Mouse (Mus musculus) CH12.LX (cell line): Measurements from ENCODE around the gene E2f3. TPM values are rescaled to one million over a fixed set of nuclear protein-coding genes. Genes with fewer than 3 reads are reported as not detected.

Experiments used
- DNase-seq: peaks from one replicate; pipeline ENCODE4 v3.0.0-alpha.2; 2013; ENCODE audit errors: extremely low read depth
- H3K27ac ChIP-seq: 2 replicates; pipeline ENCODE4 v1.5.1; 2012; ENCODE audit warnings: low read depth, mild to moderate bottlenecking, control low read depth, moderate library complexity; ENCODE audit not compliant: insufficient read depth
- H3K27me3 ChIP-seq: replicated peaks from 2 replicates; pipeline ENCODE3; 2012; ENCODE audit warnings: inconsistent platforms
- H3K36me3 ChIP-seq, 2 experiments: replicated peaks in 1 of 2; 2 replicates each; pipeline versions ENCODE3 to v1.6.1; 2012; ENCODE audit warnings: inconsistent platforms in 1 of 2, low read length in 1 of 2, mild to moderate bottlenecking in 1 of 2, mixed read lengths in 1 of 2, moderate library complexity in 1 of 2; ENCODE audit not compliant: control insufficient read depth in 1 of 2, insufficient read depth in 1 of 2
- H3K4me1 ChIP-seq, 2 experiments: 2 replicates each; pipeline ENCODE4 v1.6.1; 2012; ENCODE audit warnings: inconsistent platforms in 1 of 2, moderate library complexity in 1 of 2; ENCODE audit not compliant: insufficient read depth in 2 of 2, control insufficient read depth in 1 of 2
- H3K4me2 ChIP-seq: 2 replicates; pipeline ENCODE4 v1.6.1; 2012; ENCODE audit warnings: low read depth, mild to moderate bottlenecking, control low read depth; ENCODE audit not compliant: poor library complexity, insufficient read depth, severe bottlenecking
- H3K4me3 ChIP-seq, 3 experiments: fragments of 150-350 bp in 1 of 3; sonication (generic) in 1 of 3; replicated peaks in 1 of 3; 2 replicates each; pipeline versions ENCODE3 to v1.5.1; 2011 to 2012; ENCODE audit warnings: low read depth in 2 of 3, low read length in 2 of 3, mild to moderate bottlenecking in 2 of 3, moderate library complexity in 2 of 3, control low read depth in 1 of 3, improper control_type of control experiment in 1 of 3, inconsistent platforms in 1 of 3, mixed read lengths in 1 of 3; ENCODE audit not compliant: poor library complexity in 1 of 3
- H3K79me2 ChIP-seq: replicated peaks from 2 replicates; pipeline ENCODE4 v1.6.1; 2012; ENCODE audit warnings: mild to moderate bottlenecking, moderate library complexity; ENCODE audit not compliant: control insufficient read depth, poor library complexity, insufficient read depth, severe bottlenecking; ENCODE audit errors: extremely low read depth
- H3K9ac ChIP-seq: 2 replicates; pipeline ENCODE4 v1.6.1; 2012; ENCODE audit warnings: low read depth, mild to moderate bottlenecking, control low read depth, moderate library complexity; ENCODE audit not compliant: insufficient read depth
- H3K9me3 ChIP-seq: replicated peaks from 2 replicates; pipeline ENCODE3; 2012; ENCODE audit warnings: low read length, inconsistent platforms, mixed read lengths
- BHLHE40 ChIP-seq: IDR thresholded peaks from 2 replicates; pipeline ENCODE4 v1.6.1; 2011; ENCODE audit warnings: mild to moderate bottlenecking, low read depth, low read length, improper control_type of control experiment
- CHD1 ChIP-seq: IDR thresholded peaks from 2 replicates; pipeline ENCODE4 v1.6.1; 2012; ENCODE audit warnings: low read depth, low read length, improper control_type of control experiment, inconsistent platforms
- CTCF ChIP-seq, 2 experiments: IDR thresholded peaks in 1 of 2; conservative IDR thresholded peaks in 1 of 2; 2 replicates each; pipeline ENCODE4 v1.5.1; 2011 to 2012; ENCODE audit warnings: low read depth in 2 of 2, low read length in 2 of 2, improper control_type of control experiment in 1 of 2, inconsistent platforms in 1 of 2, mild to moderate bottlenecking in 1 of 2, moderate library complexity in 1 of 2
- E2F4 ChIP-seq: IDR thresholded peaks from 2 replicates; pipeline ENCODE4 v1.6.1; 2011; ENCODE audit warnings: low read depth, low read length, improper control_type of control experiment; ENCODE audit not compliant: insufficient replicate concordance
- ELF1 ChIP-seq: IDR thresholded peaks from 2 replicates; pipeline ENCODE4 v1.6.1; 2014; ENCODE audit warnings: low read depth, mild to moderate bottlenecking, inconsistent platforms, low read length, improper control_type of control experiment
- HCFC1 ChIP-seq: IDR thresholded peaks from 2 replicates; pipeline ENCODE4 v1.6.1; 2012; ENCODE audit warnings: low read depth, mild to moderate bottlenecking, inconsistent platforms, low read length, improper control_type of control experiment
- JUN ChIP-seq: IDR thresholded peaks from 2 replicates; pipeline ENCODE4 v1.6.1; 2011; ENCODE audit warnings: low read depth, mild to moderate bottlenecking, low read length, improper control_type of control experiment, moderate library complexity; ENCODE audit not compliant: insufficient read depth
- JUND ChIP-seq: conservative IDR thresholded peaks from 2 replicates; pipeline ENCODE4 v1.6.1; 2011; ENCODE audit warnings: low read depth, low read length, improper control_type of control experiment
- MAFK ChIP-seq: IDR thresholded peaks from 2 replicates; pipeline ENCODE4 v1.6.1; 2011; ENCODE audit warnings: low read length, improper control_type of control experiment; ENCODE audit not compliant: insufficient replicate concordance
- MAX ChIP-seq: IDR thresholded peaks from 2 replicates; pipeline ENCODE4 v1.6.1; 2011; ENCODE audit warnings: low read length, improper control_type of control experiment
- MAZ ChIP-seq: IDR thresholded peaks from 2 replicates; pipeline ENCODE4 v1.6.1; 2012; ENCODE audit warnings: low read depth, mild to moderate bottlenecking, inconsistent platforms, low read length, improper control_type of control experiment, moderate library complexity
- MEF2A ChIP-seq: IDR thresholded peaks from 2 replicates; pipeline ENCODE4 v1.6.1; 2014; ENCODE audit warnings: low read depth, mild to moderate bottlenecking, inconsistent platforms, low read length, improper control_type of control experiment, borderline replicate concordance
- MXI1 ChIP-seq: IDR thresholded peaks from 2 replicates; pipeline ENCODE4 v1.6.1; 2011; ENCODE audit warnings: mild to moderate bottlenecking, low read depth, low read length, improper control_type of control experiment
- MYC ChIP-seq: IDR thresholded peaks from 2 replicates; pipeline ENCODE4 v1.6.1; 2011; ENCODE audit warnings: low read depth, mild to moderate bottlenecking, improper control_type of control experiment, low read length
- NELFE ChIP-seq: IDR thresholded peaks from 2 replicates; pipeline ENCODE4 v1.6.1; 2011; ENCODE audit warnings: low read depth, low read length, improper control_type of control experiment
- NRF1 ChIP-seq: IDR thresholded peaks from 2 replicates; pipeline ENCODE4 v1.6.1; 2014; ENCODE audit warnings: low read depth, mild to moderate bottlenecking, inconsistent platforms, low read length, improper control_type of control experiment, moderate library complexity
- PAX5 ChIP-seq: IDR thresholded peaks from 2 replicates; pipeline ENCODE4 v1.6.1; 2012; ENCODE audit warnings: low read length, inconsistent platforms, mixed read lengths
- POLR2AphosphoS2 ChIP-seq: IDR thresholded peaks from 2 replicates; pipeline ENCODE4 v1.6.1; 2011; ENCODE audit warnings: low read depth, low read length, improper control_type of control experiment
- RAD21 ChIP-seq: IDR thresholded peaks from 2 replicates; pipeline ENCODE4 v1.6.1; 2011; ENCODE audit warnings: low read depth, mild to moderate bottlenecking, low read length, improper control_type of control experiment, moderate library complexity
- SIN3A ChIP-seq: IDR thresholded peaks from 2 replicates; pipeline ENCODE4 v1.6.1; 2012; ENCODE audit warnings: low read length, improper control_type of control experiment, inconsistent platforms
- SMC3 ChIP-seq: IDR thresholded peaks from 2 replicates; pipeline ENCODE4 v1.6.1; 2011; ENCODE audit warnings: low read depth, low read length, improper control_type of control experiment
- TCF12 ChIP-seq: IDR thresholded peaks from 2 replicates; pipeline ENCODE4 v1.6.1; 2014; ENCODE audit warnings: low read depth, mild to moderate bottlenecking, inconsistent platforms, low read length, improper control_type of control experiment
- ZC3H11A ChIP-seq: IDR thresholded peaks from 2 replicates; pipeline ENCODE4 v1.6.1; 2012; ENCODE audit warnings: low read depth, mild to moderate bottlenecking, inconsistent platforms, low read length, improper control_type of control experiment
- ZKSCAN1 ChIP-seq: IDR thresholded peaks from 2 replicates; pipeline ENCODE4 v1.6.1; 2012; ENCODE audit warnings: low read depth, inconsistent platforms, low read length, improper control_type of control experiment, borderline replicate concordance
- ZNF384 ChIP-seq: IDR thresholded peaks from 2 replicates; pipeline ENCODE4 v1.6.1; 2012; ENCODE audit warnings: low read depth, low read length, improper control_type of control experiment, inconsistent platforms
- dilution Hi-C: fragments of 300-500 bp; cut with MboI; formaldehyde crosslinking; loops from 2 replicates; pipeline ENCODE4 v1.14.3; 2020; ENCODE audit warnings: low sequenced_read_pairs; ENCODE audit not compliant: extremely low pct_unique_long_range_greater_than_20kb, extremely low pct_ligation_motif_present
- in situ Hi-C: fragments of 300-500 bp; cut with MboI; formaldehyde crosslinking; loops from 3 replicates; pipeline ENCODE4 v1.14.3; 2019; ENCODE audit warnings: low sequenced_read_pairs, low pct_ligation_motif_present, low pct_unique_long_range_greater_than_20kb, mixed read lengths
- polyA plus RNA-seq: library from polyadenylated mRNA; unstranded; fragments of >175 nt; gene quantifications from 2 replicates; pipeline ENCODE4 v1.2.1, GENCODE M21; 2012; ENCODE audit warnings: low read depth; ENCODE audit not compliant: insufficient read length
- total RNA-seq, 2 experiments: library from RNA; depleted of rRNA; stranded (reverse); fragments of 300-350 nt in 1 of 2; fragments of >200 nt in 1 of 2; gene quantifications; 2 replicates each; pipeline ENCODE4 v1.2.3; 2012 to 2014

E2f3 gene
- total and polyA plus RNA-seq, 3 experiments: 7.6 to 20.7 (median 12.9) TPM

DNA sequence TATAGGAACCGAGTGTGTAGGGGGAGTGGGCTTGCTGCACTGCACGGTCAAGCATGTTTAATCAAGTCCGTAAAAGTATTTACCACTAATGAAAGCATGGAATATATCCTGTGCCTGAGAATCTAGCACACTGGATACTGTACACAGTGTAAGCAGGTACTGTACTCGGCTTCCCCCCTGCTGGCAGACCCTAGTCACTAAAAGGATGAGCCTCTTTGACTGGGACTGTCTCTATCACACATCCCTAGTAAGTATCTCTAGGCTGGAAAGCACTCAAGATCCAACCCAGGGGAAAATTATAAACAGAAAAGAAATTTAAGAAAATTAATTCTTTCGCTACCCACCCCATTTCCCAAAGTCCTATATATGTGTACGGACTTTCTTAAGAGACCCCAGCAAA lies 2.8 kb downstream of the E2f3 start:
- Histone ChIP-seq H3K4me2 (peak overlapping the region; percentile 60), H3K4me1 (peaks cover 11 to 55% of the 10 kb centered on the region in 2 experiments), H3K36me3 (peaks cover 4 to 16% of the 10 kb centered on the region in 2 experiments), H3K4me3 (peak overlapping the region; percentile 70 to 94 (median 79)), H3K27me3 (no peaks in the 10 kb centered on the region), H3K9me3 (no peaks in the 10 kb centered on the region), H3K9ac (peak overlapping the region; percentile 81), H3K79me2 (peaks cover 61% of the 10 kb centered on the region), H3K27ac (peak overlapping the region; percentile 85)
- DNase-seq: peak; percentile 65
- 0 out of 2 replicates have a peak, but pooled peaks have one; percentile 4 for TF ChIP-seq ELF1
- no peak; the same call in 1 of the 2 replicates for TF ChIP-seq HCFC1
- TF ChIP-seq MAFK: 0 out of 2 replicates have a peak, but pooled peaks have one; percentile 6
- no peak for TF ChIP-seq JUND
- no peak for TF ChIP-seq ZNF384
- peak; percentile 46 for TF ChIP-seq SMC3
- no peak for TF ChIP-seq JUN
- TF ChIP-seq PAX5: no peak
- TF ChIP-seq CTCF (conservative IDR thresholded peaks at IDR 0.05 in 1 of 2, IDR thresholded peaks at IDR 0.05 in 1 of 2; ENCODE audit: low read depth in 2 of 2, low read length in 2 of 2): peak; percentile 39 to 58; a peak in 3 of 4 replicates
- TF ChIP-seq BHLHE40: peak; percentile 15; the same call in 1 of the 2 replicates
- no peak for TF ChIP-seq MXI1
- TF ChIP-seq MYC: no peak
- TF ChIP-seq RAD21: peak; percentile 43
- no peak; the same call in 1 of the 2 replicates for TF ChIP-seq MAX
- 0 out of 2 replicates have a peak, but pooled peaks have one; percentile 12 for TF ChIP-seq TCF12
- TF ChIP-seq POLR2AphosphoS2: no peak
- no peak for TF ChIP-seq E2F4
- no peak for TF ChIP-seq MEF2A
- TF ChIP-seq ZKSCAN1: no peak
- no peak for TF ChIP-seq NRF1
- TF ChIP-seq CHD1: no peak
- TF ChIP-seq MAZ: 0 out of 2 replicates have a peak, but pooled peaks have one; percentile 33
- no peak for TF ChIP-seq NELFE
- TF ChIP-seq ZC3H11A: no peak
- peak; percentile 72; the same call in 1 of the 2 replicates for TF ChIP-seq SIN3A
- in situ Hi-C loops (no loop called here), dilution Hi-C loops (no loop called here)
